Mouse (Mus musculus) induced T-regulatory cell, adult 2 months (primary cell): ENCODE measurements at regions not wholly inside any gene's neighbourhood (a gene's known extent, or its start where the extent isn't known, plus 50 kb on each side); places are given as distances from the start of the nearest gene placed in this dataset.

ENCODE experiments used
- DNase-seq: peaks from one replicate; pipeline ENCODE4 v3.0.0-alpha.2; 2012; ENCODE audit warnings: low read depth

DNA sequence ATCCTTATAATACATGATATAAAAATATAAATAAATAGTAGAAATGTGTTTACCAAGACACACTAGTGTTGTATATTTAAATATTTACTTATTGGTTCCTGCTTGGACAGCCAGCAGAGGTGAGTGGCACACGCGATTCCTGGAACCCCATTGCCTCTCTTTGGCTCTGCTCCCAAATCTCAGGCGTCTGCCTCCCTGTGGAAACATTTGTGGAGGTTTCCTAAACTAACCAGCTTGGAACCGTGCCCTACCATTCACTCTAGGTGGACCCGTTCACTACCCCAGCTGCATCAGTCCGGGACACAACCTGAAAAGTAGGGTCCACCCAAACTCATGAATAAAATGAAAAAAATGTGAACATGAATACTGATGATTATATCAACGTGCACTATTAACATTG is 404.0 kb upstream of the Defb41 start:
- no peak for DNase-seq

DNA sequence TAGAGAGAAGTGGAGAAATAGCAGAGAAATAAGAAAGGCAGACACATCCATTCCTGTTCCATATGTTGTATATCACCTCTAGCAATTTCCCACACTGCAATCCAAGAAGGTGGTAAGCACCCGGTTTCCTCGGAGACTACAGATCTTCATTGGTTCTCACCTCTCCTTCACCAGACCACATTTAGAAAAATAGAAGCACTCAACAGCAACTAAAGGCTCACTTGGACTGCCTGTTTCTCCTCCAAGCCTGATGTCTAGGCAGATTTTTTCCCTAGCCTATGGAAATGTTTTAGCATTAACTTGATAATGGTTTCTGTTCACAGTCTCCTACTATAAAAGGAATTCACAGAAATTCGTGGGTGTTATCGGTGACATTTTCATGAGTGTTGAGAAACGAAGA is 403.3 kb upstream of the Defb41 start:
- no peak for DNase-seq

DNA sequence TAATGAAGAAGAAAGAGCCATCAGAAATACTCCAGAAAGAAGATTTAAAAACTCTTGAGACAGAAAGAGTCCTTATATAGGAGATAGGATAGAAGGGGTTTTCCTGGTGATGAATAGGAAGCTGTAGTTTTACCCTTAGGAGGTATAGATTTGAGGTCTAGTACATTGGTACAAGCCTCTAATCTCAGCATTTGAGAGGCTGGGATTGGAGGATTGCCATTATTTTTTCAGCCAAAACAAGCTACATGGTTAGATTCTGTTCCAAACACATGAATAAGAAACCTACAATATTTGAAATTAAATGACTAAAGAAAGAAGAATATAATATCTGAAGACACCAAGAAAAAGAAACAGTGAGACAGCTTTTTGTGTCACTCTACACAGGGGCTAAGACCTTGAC is 375.9 kb upstream of the Defb41 start:
- DNase-seq, result no peak

DNA sequence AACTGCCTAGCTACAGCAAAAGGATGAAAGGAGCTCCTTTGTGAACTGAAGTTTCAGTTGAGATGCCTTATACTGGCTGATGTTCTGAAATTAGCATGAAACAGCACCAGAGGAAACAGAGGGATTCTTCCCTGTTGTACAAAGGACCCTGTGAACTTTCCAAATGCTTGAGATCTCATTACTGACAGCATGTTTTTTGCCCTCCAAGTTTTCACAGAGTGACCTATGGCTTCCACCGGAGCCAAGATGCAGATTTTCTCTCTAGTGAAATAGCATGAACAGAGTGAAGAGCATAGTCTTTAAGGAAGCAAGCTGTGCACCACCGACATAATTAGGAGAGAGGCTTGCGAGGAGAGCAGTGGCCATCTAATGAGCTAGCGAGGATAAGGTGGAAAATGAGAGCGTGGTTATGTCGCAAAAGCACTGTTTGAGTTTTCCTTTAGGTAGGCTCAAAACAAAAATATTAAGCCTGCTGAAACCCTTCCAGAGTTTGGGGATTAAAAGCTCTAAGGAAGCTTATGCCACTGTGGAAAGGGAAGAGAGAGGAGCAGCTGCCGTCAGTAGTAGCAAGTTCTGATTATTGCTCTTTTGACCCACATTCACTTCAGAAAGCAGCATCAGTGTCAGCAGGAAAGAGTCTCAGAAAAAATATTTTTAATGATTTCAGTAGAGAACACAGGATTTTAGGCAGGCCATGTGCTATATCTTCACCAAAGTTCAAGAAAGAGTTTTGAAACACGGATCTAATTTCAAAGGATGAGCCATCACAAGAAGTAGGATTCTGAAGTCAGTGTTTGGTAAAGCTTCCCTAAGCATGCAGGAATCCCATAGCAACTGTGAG is 374.7 kb upstream of the Defb41 start:
- DNase-seq, result no peak

DNA sequence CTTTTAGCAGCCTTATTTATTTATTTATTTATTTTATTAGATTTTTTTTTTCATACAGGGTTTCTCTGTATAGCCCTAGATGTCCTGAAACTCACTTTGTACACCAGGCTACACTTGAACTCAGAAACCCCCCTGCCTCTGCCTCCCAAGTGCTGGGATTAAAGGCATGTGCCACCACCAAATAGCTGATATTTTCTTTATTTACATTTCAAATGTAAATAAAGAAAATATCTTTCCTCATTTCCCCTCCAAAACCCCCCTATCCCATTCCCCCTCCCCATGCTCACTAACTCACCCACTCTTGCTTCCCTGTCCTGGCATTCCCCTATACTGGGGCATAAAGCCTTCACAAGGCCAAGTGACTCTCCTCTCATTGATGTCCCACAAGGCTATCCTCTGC is 372.4 kb upstream of the Defb41 start:
- DNase-seq, result no peak

DNA sequence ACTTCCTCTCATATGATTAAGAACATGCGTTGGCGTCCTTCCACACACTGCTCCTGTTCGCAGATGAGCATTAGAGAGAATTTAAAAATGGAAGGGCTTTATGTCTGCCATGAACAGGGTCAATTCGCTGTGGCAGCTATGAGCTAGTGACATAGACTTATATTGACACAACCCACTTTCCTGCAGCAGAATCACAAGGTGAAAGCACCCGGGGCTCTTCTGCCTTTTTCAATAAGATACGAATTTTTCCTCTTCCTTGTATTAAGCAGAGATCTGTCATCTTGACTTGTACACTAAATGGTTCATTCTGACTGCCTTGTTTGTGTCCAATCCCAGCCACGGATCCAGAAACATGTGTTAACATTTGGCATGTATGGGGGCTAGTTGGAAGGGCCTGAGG is 345.3 kb upstream of the Defb41 start:
- DNase-seq, result no peak

DNA sequence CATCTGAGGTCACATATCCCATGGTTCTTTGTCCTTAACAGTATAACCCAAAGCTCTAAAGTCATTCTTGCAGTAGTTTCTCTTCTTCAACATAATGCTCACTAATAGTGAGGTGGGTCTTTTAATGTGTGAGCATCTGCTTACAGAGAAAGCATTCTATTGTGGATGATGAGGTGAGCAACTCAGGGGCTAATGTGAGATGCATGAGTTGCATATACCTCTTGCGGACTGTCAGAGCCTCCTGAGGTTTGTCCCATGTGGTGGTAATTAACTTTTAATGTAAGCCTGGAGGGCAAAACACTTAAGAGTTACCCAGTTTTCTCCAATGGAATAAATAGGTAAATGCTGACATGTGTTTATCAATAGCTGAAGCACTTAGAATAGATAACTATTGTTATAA is 334.9 kb upstream of the Defb41 start:
- no peak for DNase-seq

DNA sequence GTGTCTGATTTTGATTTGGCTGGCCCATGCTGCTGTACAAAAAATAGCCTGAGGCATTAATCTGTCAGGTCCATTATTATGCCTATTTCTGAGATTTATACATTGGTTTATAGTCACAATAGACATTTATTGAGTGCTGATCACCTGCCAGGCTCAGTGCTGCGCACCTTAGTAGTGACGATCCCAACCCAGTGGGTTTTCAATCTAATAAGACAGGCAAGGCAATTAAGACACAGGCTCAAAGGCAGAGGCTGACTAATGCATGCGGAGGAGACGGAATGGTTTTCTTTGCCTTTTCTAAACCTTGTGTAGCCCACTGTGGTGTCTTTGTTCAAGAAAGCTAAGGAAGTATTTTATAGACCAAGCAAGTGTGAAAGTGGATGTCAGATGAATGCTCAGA is 334.0 kb upstream of the Defb41 start:
- no peak for DNase-seq

DNA sequence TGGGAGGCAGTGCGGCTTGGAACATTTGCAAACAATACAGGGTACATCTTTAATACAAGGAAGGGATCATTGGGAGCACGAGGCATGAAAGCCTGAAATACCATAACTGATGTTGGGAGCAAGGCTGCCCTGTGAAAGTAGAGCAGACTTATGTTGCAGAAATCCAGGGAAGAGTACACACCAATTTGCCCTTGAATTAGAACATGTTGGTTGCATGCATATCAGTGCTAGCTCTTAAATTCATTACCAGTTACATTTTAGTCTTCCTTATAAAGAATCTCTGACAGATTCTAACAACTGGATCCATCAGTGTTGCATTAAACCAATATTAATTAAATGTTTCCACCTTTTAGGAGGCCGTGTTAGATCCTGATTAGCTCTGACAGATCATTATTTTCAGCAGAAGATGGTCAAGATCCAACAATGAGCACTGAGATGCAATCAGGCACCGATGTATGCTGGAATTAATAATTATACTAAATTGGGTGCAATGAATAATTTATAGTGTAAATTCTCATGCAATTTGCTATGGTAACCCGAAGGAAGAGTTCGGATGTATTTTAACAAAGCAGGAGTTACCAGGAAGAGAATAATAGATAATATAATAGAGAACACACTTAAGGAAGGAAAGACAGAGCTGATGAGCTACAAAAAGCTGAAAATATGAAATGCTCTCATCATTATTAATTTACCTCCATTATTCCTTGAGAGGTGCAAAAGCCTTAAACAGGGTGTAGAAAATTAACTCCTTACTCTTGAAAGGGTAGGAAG is 318.6 kb upstream of the Defb41 start:
- DNase-seq, result no peak

DNA sequence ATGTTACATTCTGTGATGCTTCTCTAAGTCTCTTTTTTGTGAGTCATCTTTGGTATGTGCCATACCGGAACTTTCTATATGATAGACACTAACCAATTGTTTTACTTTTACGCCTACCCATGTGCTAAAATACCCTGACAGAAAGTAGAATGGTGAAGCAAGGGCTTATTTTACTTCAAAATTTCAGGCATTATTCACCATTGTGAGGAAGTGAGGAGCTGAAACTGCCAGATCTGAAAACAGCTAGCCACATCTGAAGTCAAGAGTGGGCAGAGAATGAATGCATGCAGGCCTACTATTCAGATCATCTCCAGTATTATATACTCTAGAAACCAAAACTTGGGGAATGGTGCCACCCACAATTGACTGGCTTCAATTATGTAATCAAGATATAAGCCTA is 313.7 kb upstream of the Defb41 start:
- no peak for DNase-seq

DNA sequence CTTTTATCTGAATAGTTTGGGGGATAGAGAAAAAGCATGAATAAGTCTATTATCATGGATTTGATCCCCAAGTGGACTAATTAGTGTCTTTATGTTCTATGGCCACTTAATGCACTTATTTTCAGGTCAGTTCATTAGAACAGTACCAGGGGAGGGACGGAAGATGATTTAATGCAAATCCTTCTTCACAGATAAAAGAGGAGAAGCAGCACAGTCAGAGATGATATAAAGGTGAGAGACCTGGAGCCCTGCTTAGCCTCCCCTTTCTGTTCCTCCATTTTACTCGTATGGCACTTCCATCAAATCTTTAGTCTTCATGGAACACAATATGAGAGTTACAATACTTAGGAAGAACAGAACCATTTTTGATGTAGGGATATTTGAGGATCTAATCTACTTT is 302.1 kb upstream of the Defb41 start:
- DNase-seq, result no peak

DNA sequence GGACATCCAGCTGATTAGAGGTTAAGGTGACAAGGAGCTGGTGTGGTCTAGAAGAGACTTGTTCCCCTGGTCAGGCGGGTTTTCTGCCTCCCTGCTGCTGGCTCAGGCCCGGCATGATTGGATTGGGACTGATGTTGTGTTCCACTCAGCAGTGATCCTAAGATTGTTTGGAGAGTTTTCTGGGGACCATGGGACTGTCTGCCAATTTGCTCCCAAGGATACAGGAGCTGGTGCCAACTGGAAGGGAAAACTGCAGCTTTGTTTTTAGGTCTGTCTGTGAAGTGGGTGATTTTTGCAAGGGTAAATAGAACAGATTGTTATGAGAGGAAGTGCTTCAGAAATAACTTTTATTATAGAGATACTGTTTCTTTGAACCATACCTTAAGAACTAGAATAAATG is 286.3 kb upstream of the Defb41 start:
- no peak for DNase-seq

DNA sequence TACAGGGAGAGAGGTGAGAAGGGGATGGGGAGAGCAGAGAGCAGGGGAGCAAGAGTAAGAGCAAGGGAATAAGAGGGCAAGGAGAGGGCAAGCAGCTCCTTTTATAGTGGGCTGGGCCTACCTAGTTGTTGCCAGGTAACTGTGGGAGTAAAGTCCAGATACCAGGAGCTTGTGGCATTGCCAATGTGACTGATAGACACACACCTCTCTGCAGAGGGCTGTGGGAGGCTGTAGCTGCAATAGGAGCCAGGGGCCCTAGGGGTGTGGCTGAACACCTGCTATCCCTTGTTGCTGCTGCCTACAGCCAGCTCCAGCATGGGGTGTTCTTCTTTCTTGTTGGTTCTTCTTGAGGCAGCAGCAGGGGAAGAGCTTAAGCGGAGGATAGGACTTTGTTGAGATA is 266.8 kb upstream of the Defb41 start:
- no peak for DNase-seq

DNA sequence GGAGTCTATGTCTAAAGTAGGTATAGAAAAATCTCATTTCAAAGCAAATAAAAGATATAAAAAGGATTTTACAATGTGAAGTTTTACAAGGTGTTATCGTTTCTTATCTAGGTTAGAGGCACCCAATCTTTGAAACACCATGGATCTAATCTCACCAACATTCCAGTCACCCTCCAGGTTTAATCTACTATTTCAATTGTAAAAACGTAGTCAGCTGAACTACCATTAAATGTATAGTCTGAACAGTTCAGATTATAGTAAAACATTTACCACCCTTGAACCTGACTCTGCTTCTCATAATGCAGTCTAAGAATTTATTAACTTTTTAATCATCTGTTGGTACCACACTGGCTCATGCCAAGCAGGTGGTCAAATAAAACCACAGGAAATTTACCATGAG is 259.5 kb upstream of the Defb41 start:
- DNase-seq, result no peak

DNA sequence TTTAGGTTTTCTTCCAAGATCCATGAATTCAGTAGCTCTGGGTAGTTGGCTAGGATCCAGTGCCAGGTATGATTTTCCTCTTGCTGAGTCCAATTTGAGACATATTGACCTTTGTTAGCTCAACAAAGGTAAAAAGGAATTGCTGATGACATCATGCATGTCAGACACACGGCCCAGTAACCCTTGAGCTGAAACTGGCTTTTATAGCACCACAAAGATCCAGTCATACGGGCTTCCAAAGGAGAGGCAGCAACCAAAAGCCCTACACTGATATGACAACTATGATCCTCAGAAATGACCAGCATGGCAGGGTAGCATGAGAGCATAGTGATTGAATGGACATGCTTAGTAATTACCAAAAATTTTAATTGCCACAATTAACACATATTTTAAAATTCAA is 258.0 kb upstream of the Defb41 start:
- no peak for DNase-seq

DNA sequence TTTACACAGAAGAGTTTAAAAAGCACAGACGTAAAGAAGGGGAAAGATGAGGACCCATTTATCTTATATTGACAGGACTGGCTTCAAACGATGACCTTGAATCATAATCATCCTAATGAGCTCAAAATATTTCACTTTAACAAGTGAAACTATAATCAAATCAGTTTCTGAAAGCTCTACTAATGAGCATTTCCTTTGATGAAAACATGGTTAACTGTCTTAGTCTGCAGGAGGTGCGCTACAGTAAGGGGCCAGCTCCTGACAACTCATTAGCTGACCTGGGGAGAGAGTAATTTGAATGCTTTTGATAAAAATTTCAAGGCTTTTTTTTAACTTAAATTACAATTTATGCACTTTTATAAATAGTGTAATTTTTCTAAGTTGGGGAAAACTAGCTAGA is 247.8 kb upstream of the Defb41 start:
- no peak for DNase-seq

DNA sequence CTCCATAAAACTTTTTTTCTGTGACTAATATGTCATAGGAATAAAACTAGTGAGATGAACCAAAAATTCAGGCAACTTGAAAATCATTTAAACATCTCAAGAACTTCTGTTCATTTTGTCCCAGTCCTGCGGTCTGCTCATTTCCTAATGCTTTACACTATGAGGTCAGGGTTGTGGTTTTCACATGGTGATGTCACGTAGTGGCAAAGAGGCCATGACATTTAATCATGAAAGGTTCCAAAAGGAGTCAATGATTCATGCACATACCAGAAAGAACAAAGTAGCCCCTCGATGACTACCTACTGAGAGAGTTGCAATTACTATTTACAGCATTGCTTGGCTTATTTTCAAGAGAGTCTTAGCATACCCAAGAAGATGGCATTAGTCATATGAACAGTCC is 233.6 kb upstream of the Defb41 start:
- no peak for DNase-seq

DNA sequence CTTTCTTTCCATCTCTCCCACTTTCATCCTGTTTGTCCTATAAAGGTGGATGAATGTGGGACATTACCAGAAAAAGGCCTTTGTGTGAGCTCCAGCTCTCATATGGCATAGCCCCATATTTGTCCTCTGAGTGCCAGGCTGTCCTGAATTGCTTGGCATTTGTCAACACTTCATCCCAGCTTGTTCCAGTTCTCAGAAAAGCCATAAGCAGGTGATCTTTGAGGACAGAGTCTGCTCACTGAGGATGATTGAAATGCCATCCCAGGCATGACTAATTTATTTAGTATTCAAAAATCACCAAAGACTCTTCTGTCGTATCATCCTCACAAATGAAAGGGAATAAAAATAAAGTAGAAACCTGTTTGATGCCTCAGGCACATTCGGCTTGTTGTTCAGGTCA is 203.6 kb upstream of the Defb41 start:
- no peak for DNase-seq

DNA sequence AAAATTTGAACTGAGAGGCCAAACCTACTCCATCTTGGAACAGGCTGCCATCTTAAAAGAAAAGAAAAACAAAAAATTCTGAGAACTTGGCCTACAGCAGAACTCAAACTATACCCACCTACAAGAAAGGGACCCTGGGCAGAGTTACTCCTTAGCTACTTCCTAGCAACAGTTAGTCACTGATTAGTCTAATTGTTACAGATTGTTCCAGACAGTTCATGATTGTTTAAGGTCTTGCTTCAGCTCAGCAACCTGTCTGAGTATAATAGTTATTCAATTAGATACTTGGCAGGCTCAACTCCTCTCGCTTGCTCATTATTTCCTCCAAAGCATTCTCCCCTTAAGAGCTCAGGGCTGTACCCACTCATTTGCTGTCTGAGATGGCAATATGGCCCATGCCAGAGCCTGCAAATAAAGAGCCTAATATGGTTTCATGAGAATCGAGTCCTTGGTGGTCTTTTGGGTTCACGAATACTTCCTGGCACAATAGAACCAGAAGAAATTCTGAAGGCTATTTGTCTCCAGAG is 200.4 kb upstream of the Defb41 start:
- DNase-seq, result no peak

DNA sequence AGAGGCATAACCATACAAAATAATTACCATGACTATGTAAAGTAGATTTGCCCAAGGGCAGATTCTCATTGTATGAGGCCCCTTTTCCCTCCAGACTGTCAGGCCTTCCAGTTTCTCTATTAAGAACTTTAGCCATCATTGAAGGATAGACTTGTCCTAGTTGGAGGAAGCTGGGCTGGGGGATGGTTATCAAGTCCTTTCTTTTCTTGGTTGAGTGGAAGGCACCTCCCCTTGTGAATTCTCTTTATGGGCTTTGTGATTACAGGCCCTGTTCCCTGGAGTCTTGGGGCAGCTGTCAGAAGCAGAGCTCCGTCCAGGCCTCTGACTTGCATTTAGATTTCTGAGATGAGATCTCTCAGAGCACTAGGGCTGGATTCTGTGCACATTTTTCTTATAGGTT is 198.3 kb upstream of the Defb41 start:
- no peak for DNase-seq

DNA sequence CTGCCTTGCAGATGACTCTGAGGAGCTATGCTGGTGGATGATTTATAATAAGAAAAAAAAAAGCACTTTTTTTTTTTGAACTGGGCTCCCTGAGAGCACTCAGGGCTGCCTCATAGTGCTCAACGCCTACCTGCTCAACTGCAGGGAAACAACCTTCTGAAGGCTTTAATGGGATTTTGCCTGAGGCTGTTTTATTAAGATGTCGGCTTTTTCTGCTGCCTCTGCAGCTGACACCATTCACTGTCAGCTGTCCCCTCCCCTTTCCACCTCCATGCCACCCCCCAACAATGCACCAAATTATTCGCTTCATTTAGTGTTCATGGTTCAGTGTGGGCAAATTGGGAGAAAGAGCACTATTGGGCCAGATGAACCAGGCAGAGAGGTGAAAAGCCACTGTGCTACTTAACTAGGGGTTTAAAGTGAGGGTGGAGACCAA is 151.4 kb upstream of the Defb41 start:
- no peak for DNase-seq

DNA sequence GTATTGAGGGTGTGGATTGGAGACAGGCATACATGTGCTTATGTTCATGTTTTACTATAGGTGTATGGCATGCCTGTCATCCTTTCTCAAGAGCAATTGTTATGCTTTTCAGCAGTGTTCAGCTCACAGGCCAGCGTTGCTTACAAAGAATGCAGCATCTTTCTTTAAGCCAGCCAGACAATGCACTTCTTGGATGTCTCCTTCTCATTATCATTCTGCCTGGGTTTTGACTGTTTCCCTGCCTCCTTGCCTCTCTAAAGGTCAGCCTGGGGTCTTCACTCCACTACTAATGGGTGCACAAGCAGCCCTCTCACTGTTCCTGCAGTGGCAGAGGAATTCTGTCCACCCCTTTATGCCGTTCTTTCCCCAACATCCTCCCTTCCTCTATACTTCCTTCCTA is 150.9 kb upstream of the Defb41 start:
- DNase-seq, result no peak

DNA sequence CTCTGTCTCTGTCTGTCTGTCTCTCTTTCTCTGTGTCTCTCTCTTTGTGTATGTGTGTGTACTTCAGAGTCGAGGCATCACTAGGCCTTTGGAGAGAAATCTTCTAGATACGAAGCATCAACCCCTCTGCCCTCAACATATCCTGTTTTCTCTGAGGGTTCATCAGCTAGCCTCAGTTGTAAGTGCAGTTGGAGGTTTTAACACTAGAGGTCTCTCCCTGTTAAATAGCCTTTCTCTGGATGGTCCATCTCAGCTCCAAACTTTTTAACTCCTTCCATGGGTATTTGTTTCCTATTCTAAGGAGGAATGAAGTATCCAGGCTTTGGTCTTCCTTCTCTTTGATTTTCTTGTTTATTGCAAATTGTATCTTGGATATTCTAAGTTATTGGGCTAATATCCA is 147.8 kb upstream of the Defb41 start:
- DNase-seq, result no peak
